In the genomic region with DNA sequence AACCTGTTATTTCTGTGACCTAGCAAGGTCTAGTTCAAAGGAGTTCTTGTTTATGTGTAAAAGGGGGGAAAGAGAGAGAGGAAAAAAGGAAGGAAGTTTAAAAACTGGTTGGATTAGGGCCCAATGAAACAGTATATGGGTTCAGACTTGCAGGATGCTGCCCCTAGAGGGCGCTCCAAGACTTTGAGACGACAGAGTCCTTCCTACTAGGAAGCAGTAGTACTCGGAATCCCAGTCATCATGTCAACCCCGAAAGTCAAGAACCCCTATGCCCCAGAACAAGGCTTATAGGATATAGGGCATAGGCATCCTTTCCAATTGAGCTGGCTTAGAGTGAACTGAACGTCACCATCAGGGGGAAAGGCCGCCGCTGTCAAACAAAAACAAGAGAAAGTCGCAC, we compare ENCODE assay signal across 8 mouse cellular contexts. TPM values are rescaled to one million over a fixed set of nuclear protein-coding genes. Genes with fewer than 3 reads are reported as not detected.
DNase-seq lines count a peak whose midpoint lies in the region; ATAC-seq lines count a peak whose summit lies in the region.

No protein-coding gene starts in this region.

- H3K4me3 ChIP-seq in midbrain, embryonic 16.5 days (ENCODE audit: low read depth, low read length), result no peak overlapping the region

- WGBS in midbrain, embryonic 16.5 days, result 33% methylated on average over 8 of the region's 8 CpGs

- peak; percentile 75 for ATAC-seq in midbrain, embryonic 16.5 days

- DNase-seq in ovary, postnatal 14 days (ENCODE audit: low spot score), result peak; percentile 77
- DNase-seq in ovary, postnatal 10 days (ENCODE audit: low spot score), result no peak
- peak; percentile 59 for DNase-seq in cerebellum, adult 9-11 months
- peak; percentile 64 to 74 for DNase-seq in frontal cortex, postnatal 25 days (ENCODE audit: low spot score in 2 of 2)
- DNase-seq in hindlimb bud, embryonic 11.5 days (ENCODE audit: extremely low spot score, low read depth, low spot score), result peak; percentile 74
- peak; percentile 68 to 70 for DNase-seq in left cerebral cortex, postnatal 36 days (ENCODE audit: low spot score in 2 of 2)
- peak; percentile 66 for DNase-seq in thymus, postnatal 0 days (ENCODE audit: low spot score)

- H3K27me3 ChIP-seq in midbrain, embryonic 16.5 days (ENCODE audit: control insufficient read depth, insufficient read depth, low read depth, low read length), result no peaks in the 10 kb centered on the region

- H3K4me2 ChIP-seq in midbrain, embryonic 16.5 days (ENCODE audit: low read length), result no peak overlapping the region

- no peaks in the 10 kb centered on the region for H3K9me3 ChIP-seq in midbrain, embryonic 16.5 days (replicated peaks; ENCODE audit: control insufficient read depth, low read length, poor library complexity, severe bottlenecking)

- no peak overlapping the region for H3K9ac ChIP-seq in midbrain, embryonic 16.5 days (ENCODE audit: low read depth, low read length)

- no peak overlapping the region for H3K27ac ChIP-seq in midbrain, embryonic 16.5 days (ENCODE audit: low read length)

- intact Hi-C loops in left cerebral cortex, postnatal 36 days (cut with DNase I), result loop anchor here (2.0 to 5.0 kb wide), 2 partner anchors 491 to 755 kb away; no protein-coding TSS in a partner anchor

- H3K36me3 ChIP-seq in midbrain, embryonic 16.5 days (ENCODE audit: control insufficient read depth, insufficient read depth, low read length), result no peaks in the 10 kb centered on the region

- no peaks in the 10 kb centered on the region for H3K4me1 ChIP-seq in midbrain, embryonic 16.5 days (ENCODE audit: control insufficient read depth, insufficient read depth, low read length)

RNA-seq across cellular contexts. Expression of a gene that starts 50.0 kb away (rescaled TPM):
- total RNA-seq in left cerebral cortex, postnatal 36 days (2021), result 10 to 100 TPM; 49.1 to 60.9 TPM
- polyA plus RNA-seq in midbrain, embryonic 16.5 days (2015; fragmentation: Nextera tagmentation; extraction: Ambion mirVana), result 24.5 and 24.9 TPM in 2 replicates
- 11.0 and 12.1 TPM in 2 replicates for polyA plus RNA-seq in thymus, postnatal 0 days (2015; fragmentation: Nextera tagmentation; extraction: Ambion mirVana)
